Mouse (Mus musculus) spleen, adult 12 weeks (tissue): ENCODE results near the gene Tk2.
"Not testable (repeated sequence)": the region's sequence is repeated elsewhere in the genome, so short reads cannot be mapped to it uniquely, and the experiment has no call there.

Experiments used
- DNase-seq: peaks from one replicate; pipeline ENCODE4 v3.0.0; 2022; ENCODE audit warnings: low spot score

Tk2 gene

GRCm38 (mm10) chr8:104248276-104248675 lies at the start of gene Tk2:
Gene Tk2 (minus strand): TSS chr8:104248558.
- DNase-seq, result peak; percentile 63

GRCm38 (mm10) chr8:104294396-104294795 lies 46.0 kb upstream of the Tk2 start:
- DNase-seq, result no peak

GRCm38 (mm10) chr8:104293081-104293480 lies 44.7 kb upstream of the Tk2 start, which contains the start of gene Cmtm2a:
Gene Cmtm2a (minus strand): TSS chr8:104293181.
- DNase-seq, result not testable (repeated sequence)

GRCm38 (mm10) chr8:104268937-104269440 lies 20.6 kb upstream of the Tk2 start:
- no peak for DNase-seq

GRCm38 (mm10) chr8:104268368-104268767 lies 20.0 kb upstream of the Tk2 start:
- no peak for DNase-seq

GRCm38 (mm10) chr8:104264271-104264935 lies 16.0 kb upstream of the Tk2 start:
- not testable (repeated sequence) for DNase-seq

GRCm38 (mm10) chr8:104261802-104262201 lies 13.4 kb upstream of the Tk2 start:
- DNase-seq, result not testable (repeated sequence)

GRCm38 (mm10) chr8:104253016-104253415 lies 4.7 kb upstream of the Tk2 start:
- DNase-seq, result peak; percentile 53

GRCm38 (mm10) chr8:104251461-104251860 lies 3.1 kb upstream of the Tk2 start:
- no peak for DNase-seq

- peak; percentile 84 for DNase-seq
Observed at GRCm38 (mm10) chr8:104250439-104251367, 2.3 kb upstream of the Tk2 start, which contains the start of gene Cklf. Gene Cklf (plus strand): TSS chr8:104250861.

GRCm38 (mm10) chr8:104249442-104249996 lies 1.2 kb upstream of the Tk2 start:
- no peak for DNase-seq

- peak; percentile 33 for DNase-seq
Observed at GRCm38 (mm10) chr8:104247908-104248275, 466 bp downstream of the Tk2 start.

- peak; percentile 71 for DNase-seq
Observed at GRCm38 (mm10) chr8:104247054-104247907, 1.1 kb downstream of the Tk2 start.

GRCm38 (mm10) chr8:104246621-104247020 lies 1.7 kb downstream of the Tk2 start:
- DNase-seq, result no peak

- no peak for DNase-seq
Observed at GRCm38 (mm10) chr8:104242038-104242644, 6.2 kb downstream of the Tk2 start.

GRCm38 (mm10) chr8:104239418-104239861 lies 8.9 kb downstream of the Tk2 start:
- DNase-seq, result peak; percentile 34

GRCm38 (mm10) chr8:104234573-104234972 lies 13.8 kb downstream of the Tk2 start:
- no peak for DNase-seq

- DNase-seq, result no peak
Observed at GRCm38 (mm10) chr8:104232919-104233318, 15.4 kb downstream of the Tk2 start.

- DNase-seq, result no peak
Observed at GRCm38 (mm10) chr8:104232039-104232438, 16.3 kb downstream of the Tk2 start.

GRCm38 (mm10) chr8:104230377-104230776 lies 18.0 kb downstream of the Tk2 start:
- no peak for DNase-seq

- DNase-seq, result no peak
Observed at GRCm38 (mm10) chr8:104227048-104227447, 21.3 kb downstream of the Tk2 start.
